Mouse (Mus musculus): ENCODE results near the gene Zbtb42. TPM values are rescaled to one million over a fixed set of nuclear protein-coding genes. Genes with fewer than 3 reads are reported as not detected.
A peak's percentile ranks its signal among the peaks of the same experiment; 100 is the strongest.

Zbtb42 gene
- 1 to 10 TPM; 3.7 to 4.3 (median 3.8) TPM for polyA plus RNA-seq (2017; shearing (Covaris generic))

DNA sequence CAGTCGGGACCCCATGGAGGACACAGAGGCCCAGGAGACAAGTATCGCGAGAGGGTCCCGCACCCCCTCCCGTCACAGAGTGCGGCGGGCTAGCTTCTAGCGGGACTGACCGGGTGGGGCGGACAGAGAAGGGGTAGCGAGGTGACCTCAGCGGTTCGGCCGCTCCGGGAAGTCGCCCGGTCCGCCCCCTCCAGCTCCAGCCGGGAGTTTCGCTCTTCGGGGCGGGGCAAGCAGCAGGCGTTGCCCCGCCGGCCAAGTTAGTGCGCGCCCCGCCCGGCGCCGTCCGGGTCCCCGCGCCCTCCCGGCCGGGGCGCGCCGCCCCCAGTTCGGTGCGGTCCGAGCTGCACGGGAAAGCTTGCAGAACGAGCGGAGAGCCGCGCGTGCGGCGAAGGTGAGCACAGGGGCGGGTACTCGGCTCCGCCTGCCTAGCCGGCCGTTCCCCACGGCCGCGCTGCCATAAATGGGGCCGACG, at the start of gene Zbtb42:
Gene Zbtb42, plus strand, starts transcription at position 274 of the 472 bp plus-strand sequence.
- peak; percentile 12 for ATAC-seq

GRCm38 (mm10) chr12:112628928-112629721, 49.5 kb upstream of the Zbtb42 start:
- peak; percentile 77 for ATAC-seq

DNA sequence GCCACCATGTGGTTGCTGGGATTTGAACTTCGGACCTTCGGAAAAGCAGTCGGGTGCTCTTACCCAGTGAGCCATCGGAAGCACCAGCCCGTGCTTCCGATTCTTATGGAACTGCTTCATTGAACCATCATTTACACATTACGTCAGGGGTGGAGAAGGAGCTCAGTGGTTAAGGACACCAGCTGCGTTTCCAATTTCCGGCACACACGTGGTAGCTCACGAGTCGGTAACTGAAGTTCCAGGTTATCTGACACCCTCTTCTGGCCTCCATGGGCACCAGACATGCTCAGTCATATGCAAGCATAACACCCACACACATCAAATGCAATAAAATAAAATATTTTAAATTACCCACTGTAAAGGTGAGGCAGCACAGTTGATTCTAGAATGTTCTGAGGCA, 48.6 kb upstream of the Zbtb42 start:
- ATAC-seq, result no peak

DNA sequence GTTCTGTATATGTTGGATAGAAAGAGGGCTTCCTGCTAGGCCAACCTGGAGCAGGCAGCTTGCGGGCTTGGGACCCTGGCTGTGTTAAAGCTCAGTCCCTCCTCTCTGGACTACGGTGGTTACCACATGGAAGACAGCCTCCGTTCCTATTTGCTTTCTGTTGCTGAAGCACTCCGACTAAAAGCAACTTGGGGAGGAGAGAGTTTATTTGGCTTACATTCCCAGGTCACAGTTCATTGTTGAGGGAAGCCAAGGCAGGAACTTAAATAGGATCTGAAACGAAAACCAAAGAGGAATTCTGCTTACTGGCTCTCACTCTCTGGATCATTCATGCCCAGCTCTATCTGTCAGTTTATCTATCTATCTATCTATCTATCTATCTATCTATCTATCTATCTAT, 47.8 kb upstream of the Zbtb42 start:
- no peak for ATAC-seq

DNA sequence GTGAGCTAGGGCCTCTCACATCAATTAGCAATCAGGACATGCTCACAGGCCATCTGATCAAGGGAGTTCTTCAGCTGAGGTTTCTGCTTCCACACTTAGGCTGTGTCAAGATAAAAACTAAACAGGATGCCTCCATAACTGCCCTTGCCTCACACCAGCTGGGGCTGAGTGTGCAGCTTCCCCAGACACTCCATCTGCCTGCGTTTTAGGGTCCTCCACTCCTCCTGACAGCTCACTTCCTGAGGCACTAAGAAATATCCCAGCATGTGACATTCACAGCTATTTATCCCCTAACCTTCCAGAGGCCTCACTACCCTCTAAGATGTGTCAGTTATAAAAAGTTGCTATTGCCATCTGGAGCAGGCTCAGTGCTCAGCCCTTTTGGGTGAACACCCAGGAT, 47.2 kb upstream of the Zbtb42 start:
- no peak for ATAC-seq

DNA sequence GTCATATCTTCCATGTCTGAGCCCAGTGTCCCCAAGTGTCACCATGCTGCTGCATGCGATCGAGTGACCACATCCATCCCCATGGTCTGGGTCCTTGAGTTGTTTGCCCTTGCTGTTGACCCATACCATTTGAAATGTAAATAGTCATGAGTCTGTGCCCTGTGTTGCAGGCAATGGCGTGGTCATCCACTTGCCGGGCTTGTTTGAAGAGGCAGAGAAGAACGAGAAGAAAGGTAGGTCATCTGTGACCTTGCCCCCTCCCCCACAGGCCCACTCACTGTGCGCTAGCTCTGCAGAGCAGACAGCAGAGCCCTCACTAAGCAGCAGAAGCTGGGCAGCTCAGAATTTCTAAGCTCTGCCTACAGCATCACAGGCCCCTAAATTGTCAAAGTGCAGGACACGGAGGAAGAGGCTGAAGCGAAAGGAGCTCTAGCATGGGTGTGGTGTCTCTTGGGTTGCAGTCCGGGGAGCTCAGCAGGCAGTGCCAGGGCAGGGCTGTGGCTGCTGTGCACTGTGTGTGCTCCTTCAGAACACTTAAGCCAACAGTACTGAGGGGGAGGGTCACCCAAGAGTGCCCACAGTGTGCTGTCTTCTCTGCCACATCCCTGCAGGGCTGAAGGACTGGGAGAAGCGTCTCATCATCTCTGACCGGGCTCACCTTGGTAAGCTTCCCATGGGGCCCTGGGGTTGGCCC, 46.4 kb upstream of the Zbtb42 start:
- no peak for ATAC-seq

- ATAC-seq, result no peak
Observed at GRCm38 (mm10) chr12:112632907-112633306, 45.7 kb upstream of the Zbtb42 start.

- ATAC-seq, result no peak
Observed at GRCm38 (mm10) chr12:112633686-112634085, 44.9 kb upstream of the Zbtb42 start.

GRCm38 (mm10) chr12:112639526-112639925, 39.1 kb upstream of the Zbtb42 start:
- ATAC-seq, result no peak

- ATAC-seq, result no peak
Observed at GRCm38 (mm10) chr12:112643126-112643525, 35.5 kb upstream of the Zbtb42 start.

- ATAC-seq, result peak; percentile 87
Observed at GRCm38 (mm10) chr12:112644180-112644854, 34.3 kb upstream of the Zbtb42 start, which contains the start of gene Siva1. TSS of gene Siva1 (plus strand) at chr12:112644679.

DNA sequence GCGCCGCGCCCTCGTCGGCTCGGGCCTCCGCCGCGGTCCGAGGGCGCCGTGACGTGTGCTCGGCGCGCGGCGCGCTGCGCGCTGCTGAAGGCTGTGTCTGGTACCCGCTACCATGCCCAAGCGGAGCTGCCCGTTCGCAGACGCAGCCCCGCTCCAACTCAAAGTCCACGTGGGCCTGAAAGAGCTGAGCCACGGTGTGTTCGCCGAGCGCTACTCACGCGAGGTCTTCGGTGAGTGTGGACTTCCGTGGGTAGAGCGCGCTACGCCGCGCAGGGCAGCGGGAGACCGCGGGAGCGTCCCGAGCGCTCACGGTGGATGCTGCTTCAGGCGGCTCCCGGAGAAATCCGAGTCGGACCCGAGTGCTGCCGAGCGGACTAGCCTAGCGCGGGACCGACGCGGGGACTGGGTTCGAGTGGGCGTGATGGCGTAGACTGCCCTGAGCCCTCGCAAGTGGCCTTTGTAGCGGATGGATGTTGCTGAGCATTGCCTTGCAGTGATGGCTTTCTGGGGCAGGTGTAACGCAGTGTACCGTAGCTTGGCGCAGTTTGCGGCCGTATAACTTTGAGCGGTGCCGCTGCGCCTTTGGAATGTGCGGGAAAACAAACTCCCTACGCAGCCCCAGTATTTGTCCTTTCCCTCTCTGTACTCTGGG, 33.6 kb upstream of the Zbtb42 start:
- peak; percentile 46 for ATAC-seq

- ATAC-seq, result no peak
Observed at GRCm38 (mm10) chr12:112646139-112646538, 32.5 kb upstream of the Zbtb42 start.

DNA sequence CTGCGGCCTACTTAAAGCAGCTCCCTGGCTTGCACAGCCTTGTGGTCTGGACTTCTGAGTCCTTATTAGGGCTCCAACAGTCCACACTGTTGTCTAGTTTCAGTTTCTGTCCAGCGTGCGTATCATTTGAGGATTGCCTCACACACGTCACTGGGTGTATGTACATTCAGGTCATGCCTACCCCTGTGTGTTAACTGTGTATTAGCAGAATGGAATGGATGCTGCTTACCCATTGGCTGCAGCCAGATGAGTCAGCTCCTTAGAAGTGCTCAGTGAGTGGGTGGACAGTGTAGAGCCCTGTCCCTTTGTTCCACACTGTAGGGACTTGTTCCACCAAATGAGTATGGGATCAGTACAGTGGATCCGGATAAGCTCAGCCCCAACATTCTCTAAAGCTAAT, 30.5 kb upstream of the Zbtb42 start:
- ATAC-seq, result no peak

DNA sequence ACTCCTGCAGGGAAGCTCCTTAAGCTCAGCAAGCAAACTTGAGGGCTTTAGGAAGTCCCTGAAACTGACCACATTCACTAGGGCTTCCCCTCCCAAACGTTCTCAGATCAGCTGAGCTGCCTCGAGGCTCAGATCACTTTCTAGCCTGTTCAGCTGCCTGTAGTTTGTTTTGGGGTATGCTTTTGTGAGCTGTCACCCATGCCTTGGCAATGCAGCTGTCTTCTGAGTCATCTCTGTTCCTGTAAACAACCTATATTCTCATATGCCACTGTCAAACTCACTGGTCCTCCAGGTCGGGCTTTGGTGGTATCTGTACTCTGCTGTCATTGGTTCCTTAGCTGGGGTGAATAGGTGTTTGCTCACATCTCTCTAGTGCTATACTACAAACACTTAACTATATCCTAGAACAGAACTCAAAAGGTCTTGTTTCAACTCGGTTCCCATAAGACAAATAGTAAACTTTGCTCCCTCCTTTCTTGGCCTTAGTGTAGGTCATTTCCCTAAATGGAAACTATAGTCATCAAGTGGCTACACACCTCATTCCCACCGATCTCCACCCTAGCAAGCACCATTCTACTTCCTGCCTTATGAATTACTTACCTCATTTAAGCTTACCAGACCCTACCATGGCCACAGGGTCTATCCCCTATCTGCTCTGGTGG, 26.7 kb upstream of the Zbtb42 start:
- no peak for ATAC-seq

DNA sequence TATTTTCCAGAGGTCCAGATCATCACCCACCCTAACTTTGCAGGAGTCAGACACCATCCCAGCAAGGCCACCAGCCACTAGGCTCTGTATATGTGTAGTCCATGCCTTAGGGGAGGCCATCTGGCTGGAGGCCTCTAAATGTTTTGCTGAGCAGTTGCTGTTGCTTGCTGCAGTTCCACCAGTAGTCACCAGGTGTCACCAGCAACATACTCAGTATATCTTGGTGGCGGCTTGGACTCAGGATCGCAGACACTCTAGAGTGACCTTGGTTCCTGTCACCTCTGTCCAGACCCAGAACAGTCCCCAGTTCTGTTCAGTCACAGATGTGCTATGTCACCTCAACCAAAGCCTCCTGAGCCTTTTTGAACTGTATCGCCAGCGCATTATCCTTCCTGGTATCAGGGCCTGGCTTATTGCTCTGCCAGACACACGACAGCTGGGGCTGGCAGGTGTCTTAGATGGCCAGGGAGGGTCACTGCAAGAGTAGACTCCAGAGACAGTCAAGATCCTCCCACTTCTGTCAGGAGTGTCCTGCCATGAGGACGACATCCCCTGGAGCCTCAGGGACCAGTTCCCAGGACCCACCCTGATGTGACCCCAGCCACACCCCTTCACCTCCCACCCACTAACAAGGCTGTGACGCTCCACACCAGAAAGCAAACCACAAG, 25.3 kb upstream of the Zbtb42 start:
- peak; percentile 77 for ATAC-seq

DNA sequence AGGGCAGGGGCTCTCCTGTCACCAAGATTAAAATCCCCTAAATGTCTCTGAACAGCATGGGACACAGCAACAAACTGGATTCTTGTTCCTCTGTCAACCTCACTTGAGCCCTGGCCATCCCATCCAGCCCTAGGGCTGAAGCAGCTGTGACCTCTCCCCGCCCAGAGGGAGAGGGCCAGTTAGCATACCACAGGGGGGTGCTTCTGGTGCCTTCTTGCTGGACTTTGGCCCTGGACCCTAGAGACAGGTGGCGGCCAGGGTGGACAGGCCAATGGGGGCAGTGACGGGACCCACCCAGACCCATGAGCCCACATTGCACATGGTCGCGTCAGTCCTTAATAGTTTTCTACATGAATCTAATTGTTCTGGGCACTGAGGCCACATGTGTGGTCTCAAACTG, 24.6 kb upstream of the Zbtb42 start:
- ATAC-seq, result no peak

- ATAC-seq, result no peak
Observed at GRCm38 (mm10) chr12:112658619-112659018, 20.0 kb upstream of the Zbtb42 start.

DNA sequence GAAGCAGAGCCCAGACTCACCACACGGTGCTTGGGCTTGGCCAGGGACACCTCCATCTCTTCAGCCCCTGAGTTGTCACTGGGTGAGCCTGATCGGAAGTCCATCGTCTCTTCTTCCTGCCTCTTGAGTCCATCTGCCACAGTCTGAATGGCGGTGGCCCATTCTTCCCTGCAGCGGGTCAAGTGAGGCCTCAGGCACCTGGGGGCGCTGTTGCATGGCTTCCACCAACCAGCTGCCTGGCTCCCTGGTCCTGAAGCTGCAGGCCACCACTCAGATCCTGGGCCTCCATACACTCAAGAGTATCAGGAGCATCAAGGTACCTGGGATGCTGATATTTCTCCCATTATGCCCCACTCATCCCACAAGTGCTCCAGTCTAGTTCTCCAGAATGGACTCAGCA, 19.5 kb upstream of the Zbtb42 start:
- no peak for ATAC-seq

GRCm38 (mm10) chr12:112660576-112661326, 17.9 kb upstream of the Zbtb42 start:
- no peak for ATAC-seq

GRCm38 (mm10) chr12:112661327-112661605, 17.4 kb upstream of the Zbtb42 start:
- ATAC-seq, result no peak
